Mouse (Mus musculus) gastrocnemius, postnatal 36 days (tissue): ENCODE results near the gene Fam198b. TPM values are rescaled to one million over a fixed set of nuclear protein-coding genes. Genes with fewer than 3 reads are reported as not detected.

Source experiments
- DNase-seq, 2 experiments: peaks; one replicate each; pipeline ENCODE4 v3.0.0; 2022
- intact Hi-C: fragments of 180-260 bp; cut with DNase I; formaldehyde crosslinking; loops from one replicate; pipeline ENCODE4 v1.15.1; 2025
- long read RNA-seq, 2 experiments: library from polyadenylated mRNA; stranded (forward); transcript quantifications; one replicate each; pipeline ENCODE4 v2.0.0; 2021
- total RNA-seq, 2 experiments: library from RNA; stranded (reverse); gene quantifications; 2 replicates each; pipeline ENCODE4 v1.2.3; 2021

Fam198b gene
- total RNA-seq: 1 to 10 TPM; 7.6 to 8.4 TPM
- long read RNA-seq, experiment 1, full-length matches to known transcripts: 3 of 3 reads
- long read RNA-seq, experiment 1, partial matches to known transcripts: 0 of 3 reads
- long read RNA-seq, experiment 1, other reads (novel, unspliced or antisense): 0 of 3 reads
- long read RNA-seq, experiment 2, full-length matches to known transcripts: 1 of 2 reads
- long read RNA-seq, experiment 2, partial matches to known transcripts: 0 of 2 reads
- long read RNA-seq, experiment 2, other reads (novel, unspliced or antisense): 1 of 2 reads

DNA sequence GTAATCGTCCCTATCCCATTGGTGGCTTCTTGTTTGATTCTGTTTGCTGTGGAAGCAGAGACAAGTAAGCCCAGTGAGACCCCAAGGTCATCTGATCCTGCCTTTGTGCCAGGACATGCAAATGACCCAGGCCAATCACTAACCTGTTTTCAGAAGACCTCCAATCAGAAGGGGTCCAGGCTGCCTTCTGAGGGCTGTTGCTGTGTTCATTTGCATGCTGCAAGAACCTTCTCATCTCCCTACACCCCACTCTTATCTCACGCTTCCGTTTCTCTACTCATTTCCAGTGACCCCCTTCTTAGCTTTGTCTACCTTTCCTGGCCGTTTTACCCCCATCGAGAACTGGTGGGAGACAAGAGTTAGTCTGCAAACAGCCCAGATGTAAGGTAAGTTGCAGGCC is at the start of gene Fam198b:
Gene Fam198b (plus strand): TSS at position 229 of the 400 bp plus-strand sequence.
- intact Hi-C loops: loop anchor here (1.0 kb wide), 1 partner anchor 174 kb away; no protein-coding TSS in a partner anchor
- no peak for DNase-seq

DNA sequence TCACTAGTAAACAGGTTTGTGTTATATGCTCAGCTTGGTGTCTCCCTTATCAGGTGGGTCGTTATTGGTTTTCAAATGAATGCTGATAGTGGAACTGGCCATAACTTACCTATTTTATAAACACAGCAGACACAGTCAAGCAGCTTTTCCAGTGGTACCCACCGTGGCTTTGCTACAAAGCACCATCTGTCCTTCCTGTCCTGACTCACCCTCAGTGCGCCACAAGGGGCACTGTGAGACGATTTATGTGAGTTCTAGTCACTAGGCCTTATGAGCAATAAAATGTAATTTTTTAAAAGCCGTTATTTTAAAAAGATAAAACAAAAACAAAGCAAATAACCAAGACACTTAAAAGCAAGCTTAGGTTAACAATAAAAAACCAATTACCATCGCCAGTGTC is 45.6 kb upstream of the Fam198b start:
- no peak for DNase-seq
- intact Hi-C loops: no loop called here

DNA sequence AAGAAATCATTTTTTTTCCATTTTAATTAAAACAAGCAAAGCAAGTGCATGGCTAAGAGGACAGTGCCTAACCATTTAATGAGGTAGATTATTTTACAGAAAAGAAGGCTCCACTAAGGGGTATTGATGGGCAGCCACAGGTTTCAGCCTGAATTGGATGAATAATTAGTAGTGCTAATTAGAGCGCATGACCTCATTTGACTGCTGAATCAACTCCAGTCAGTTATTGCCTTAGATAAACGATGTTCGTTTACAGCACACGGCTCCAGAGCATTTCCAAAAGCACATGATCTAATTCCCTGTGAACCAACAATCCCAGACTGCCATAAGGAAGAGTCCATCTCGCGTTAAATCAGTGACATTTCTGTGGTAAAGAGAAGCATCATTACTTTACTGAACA is 42.9 kb upstream of the Fam198b start:
- intact Hi-C loops: no loop called here
- no peak for DNase-seq

DNA sequence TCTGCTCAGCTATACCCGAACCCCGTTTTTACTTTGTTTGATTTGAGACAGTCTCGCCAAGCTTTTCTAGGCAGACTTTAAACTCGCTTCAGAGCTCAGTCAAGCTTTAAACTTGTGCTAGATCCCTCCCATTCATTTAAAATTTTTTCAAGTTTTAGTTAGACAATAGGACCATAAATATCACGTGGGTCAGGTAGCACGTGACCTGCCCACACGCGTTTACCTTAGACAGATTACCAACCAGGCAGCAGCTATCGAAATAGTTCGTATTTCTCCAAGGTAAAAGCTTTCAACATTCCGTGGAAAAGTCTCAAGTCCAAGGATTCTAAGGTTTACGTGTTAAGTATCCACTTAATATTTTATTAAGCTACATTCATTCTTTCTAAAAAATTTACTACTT is 42.2 kb upstream of the Fam198b start:
- DNase-seq: no peak

DNA sequence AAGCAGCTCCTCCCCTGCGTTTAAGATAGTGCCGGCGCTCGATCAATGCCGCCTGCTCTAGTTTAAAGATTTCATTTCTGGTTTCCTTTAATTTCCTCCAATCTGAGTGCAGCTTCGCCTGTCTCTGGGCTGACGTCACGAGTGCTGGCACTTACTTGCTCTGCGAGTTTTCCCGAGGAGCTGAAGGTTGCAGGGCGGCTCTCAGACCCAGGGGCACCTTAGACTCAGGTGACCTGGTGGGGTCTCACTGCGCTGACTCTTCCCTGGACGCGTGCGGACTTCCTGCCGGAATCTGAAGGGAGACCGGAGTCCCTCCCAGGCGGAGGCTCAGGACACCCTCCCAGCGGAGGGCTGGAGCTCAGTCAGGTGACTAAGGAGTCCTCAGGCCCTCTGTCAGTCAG is 41.7 kb upstream of the Fam198b start:
- intact Hi-C loops: no loop called here

More for the DNA sequence above, 42.2 kb upstream of the Fam198b start:
- intact Hi-C loops: no loop called here

DNA sequence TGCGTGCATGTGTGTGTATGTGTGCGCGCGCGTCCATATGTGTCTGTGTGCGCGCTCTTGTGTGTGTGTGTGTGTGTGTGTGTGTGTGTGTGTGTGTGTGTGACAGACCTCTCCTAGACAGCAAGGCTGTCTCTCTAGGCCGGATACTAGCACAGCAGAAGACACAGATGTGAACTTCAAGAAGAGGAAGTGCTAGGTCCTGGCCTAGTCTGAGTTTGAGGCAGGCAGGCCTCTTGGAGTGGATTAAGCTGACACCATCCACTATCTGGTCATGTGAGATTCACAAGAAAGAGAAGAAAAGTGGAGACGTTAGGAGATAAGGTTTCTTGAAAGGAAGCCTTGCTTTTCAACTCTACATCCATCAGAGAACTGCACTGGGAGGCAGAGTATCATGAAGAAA is 40.3 kb upstream of the Fam198b start:
- intact Hi-C loops: no loop called here
- no peak for DNase-seq

More for the DNA sequence above, 41.7 kb upstream of the Fam198b start:
- DNase-seq: peak; percentile 27 to 62

DNA sequence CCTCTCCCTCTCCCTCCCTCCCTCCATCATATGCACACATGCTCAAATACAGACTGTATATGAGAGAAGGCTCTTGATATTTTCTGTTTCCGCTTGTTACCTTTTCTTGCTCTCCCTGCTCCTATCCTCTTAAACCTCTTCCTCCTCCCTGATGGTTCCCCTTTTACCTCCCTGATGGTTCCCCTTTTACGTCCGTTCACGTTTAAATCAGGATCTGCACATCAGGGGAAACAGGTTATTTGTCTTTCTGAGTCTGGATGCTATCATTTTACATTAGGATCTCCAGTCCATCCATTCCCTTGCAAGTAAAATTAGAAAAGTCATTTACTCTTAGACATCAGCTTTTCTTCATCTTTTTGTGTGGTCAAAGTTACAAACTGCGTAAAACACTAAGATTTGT is 37.7 kb upstream of the Fam198b start:
- no peak for DNase-seq
- intact Hi-C loops: no loop called here

DNA sequence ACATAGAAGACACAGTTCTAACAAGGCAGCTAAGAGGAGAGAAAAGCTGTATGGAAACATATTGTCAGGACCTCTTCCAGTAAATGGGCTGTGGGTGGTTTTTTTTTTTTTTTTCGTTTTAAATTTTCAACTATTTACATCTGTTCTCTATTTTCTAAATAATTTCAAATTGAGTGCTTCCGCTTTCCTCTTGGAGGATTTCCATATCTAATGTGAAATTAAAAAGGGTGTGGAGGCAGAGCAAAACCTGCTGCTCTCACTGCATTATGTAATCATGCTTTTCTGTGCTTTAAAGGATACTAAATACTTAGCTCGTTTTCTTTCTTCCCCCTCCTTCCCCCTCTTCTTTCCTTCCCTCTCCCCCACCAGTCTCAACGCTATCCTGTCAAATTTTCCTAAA is 35.5 kb upstream of the Fam198b start:
- DNase-seq: no peak
- intact Hi-C loops: no loop called here

DNA sequence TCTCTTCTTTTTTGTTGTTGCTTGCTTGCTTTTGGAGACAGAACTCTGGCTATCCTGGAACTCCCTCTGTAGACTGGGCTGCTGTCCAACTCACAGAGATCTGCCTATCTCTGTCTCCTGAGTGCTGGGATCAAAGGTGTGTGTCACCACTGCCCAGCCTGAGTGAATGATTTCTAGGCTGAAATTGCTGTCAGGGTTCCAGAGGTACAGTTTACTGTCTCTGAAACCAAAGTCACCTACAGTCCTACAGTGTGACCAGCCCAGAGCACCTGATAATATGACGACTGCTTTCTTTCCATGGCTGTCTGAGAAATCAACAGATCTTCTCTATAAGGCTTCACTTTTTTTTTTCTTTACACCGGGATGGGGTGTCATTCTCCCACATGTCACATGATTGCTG is 34.7 kb upstream of the Fam198b start:
- DNase-seq: no peak
- intact Hi-C loops: no loop called here

DNA sequence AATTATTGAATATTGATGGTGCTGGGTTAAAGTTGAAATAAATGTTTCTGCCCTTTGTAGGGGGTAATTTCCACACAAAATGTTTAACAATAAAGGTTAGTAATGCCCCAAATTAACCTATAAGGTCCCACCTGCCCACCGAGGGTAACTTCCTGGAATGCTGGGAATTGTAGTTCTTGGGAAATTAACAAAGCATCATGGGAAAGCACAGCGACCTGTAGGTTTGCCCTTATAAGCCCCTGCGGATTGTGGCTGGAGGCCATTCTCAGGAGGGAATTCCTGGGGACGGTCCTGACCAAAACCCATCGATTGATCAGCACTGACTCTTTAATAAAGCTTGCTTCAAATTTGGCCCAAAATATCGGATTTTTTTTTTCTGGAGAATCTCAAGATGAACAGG is 33.7 kb upstream of the Fam198b start:
- intact Hi-C loops: no loop called here
- DNase-seq: no peak

DNA sequence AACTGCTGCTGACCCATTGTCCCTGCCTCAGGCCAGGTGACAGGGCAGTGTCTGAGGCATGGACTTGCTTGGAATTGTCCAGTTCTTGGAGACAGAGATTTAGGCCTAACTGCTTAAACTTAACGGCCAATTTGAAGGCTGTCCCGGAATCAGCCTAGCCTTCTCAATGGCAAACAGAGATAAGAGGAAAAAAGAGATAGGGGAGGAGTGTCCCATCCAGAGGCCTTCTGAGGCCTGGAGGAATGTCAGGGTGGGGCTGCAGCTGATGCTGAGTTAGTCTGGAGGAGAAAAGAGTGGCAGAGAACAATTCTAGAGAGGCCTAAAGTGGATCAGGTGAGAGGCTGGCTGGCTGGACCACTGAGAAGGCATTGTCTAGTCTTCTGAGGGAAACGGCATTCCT is 32.2 kb upstream of the Fam198b start:
- intact Hi-C loops: no loop called here
- DNase-seq: no peak

DNA sequence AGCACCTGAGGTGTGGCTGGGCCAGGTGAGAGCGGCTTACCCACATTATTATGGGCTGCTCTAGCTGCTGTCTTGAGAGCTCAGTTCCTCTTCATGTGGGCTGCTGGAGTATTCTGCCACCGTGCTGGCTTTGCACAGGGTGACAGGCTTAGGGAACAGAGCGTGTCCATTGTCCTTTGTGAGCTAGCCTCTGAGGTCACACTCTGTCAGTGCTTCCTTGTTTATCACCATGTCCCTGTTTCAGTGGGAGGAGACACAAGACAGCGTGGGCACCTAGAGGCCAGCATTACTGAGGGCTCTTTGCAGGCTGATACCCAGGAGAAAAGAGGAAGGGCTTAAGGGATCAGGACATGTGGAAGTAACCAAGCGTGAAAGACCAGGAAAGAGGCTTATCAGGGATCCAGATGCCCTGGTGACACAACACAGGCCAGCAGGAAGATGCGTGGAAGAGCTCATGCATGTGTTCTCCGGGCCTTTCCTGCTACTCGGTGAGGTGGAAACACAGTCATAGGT is 31.6 kb upstream of the Fam198b start, which contains the start of gene Tmem144:
Gene Tmem144 (minus strand): TSS at position 120 of the 513 bp plus-strand sequence.
- no peak for DNase-seq
- intact Hi-C loops: no loop called here

DNA sequence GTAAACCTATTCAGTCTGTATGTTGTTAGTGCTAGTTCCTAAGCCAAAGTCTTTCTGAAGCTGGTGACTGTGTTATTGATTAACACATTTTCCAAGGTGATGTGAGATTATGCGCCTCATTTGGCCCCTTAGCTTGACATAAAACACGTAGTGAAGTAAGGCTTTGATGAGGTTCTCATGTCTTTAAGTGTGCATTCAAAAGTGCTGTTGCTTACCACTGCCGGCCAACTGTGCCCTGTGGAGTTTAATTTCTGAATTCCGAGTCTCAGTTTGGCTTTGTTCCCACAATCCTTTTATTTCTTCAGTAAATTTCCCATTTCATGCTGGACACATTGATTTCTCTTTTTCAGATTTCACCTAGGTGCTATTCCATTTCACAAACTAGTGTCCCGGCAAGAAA is 26.6 kb upstream of the Fam198b start:
- intact Hi-C loops: no loop called here
- DNase-seq: no peak

DNA sequence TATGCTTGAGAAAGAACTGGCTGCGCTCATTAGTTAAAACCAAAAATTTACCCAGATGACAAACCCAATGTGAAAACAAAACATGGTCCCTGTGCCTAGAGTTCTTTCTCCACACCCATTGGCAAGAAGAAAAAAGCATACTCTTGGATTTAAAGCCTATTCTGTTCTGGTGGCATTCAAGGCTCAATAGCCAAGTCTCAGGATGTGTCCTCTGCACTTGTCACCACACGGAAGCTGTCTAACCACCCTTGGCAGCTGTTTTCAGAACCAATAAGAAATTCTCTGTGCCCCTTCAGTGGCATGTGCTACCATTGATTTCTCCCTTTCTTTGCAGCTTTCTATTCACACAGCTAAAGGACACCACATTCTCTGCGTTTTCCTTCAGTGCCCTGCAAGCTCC is 26.1 kb upstream of the Fam198b start:
- intact Hi-C loops: no loop called here
- no peak for DNase-seq

DNA sequence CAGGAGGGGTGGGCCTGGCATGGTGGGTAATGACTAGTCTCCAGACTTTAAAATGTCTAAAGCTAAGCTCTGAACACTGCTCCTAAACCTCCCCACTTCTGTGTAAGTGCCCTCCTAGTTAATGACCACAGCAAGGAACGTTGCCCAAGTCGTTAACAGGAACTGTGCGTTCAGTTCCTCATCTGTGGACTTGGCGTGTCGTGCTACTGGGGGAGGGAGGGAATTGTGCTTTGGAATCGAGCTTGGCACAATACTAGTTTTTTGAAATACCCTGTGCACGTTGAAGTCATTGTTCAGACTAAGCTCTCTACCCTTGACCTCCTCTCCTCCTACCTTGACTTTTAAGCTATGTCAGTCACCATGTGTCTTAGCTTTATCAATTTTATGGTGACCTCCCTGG is 19.5 kb upstream of the Fam198b start:
- DNase-seq: no peak
- intact Hi-C loops: no loop called here

DNA sequence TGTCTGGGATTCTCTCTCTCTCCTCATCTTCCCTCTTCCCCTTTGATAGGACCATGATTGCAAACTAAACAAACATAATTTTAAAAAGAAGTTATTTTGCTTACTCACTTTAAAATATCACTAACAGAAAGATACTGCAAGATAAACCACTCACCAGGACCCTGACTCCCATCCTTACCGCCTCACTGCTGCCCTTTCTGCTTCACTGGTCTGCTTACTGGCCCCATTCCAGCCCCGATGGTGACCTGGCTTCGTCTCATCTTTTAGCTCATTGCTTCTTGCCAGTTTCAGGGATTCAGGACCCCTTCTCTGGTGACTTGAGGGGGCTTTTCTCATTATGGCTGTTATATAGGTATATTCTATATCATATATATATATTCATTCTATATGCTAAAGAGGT is 18.2 kb upstream of the Fam198b start:
- intact Hi-C loops: no loop called here

DNA sequence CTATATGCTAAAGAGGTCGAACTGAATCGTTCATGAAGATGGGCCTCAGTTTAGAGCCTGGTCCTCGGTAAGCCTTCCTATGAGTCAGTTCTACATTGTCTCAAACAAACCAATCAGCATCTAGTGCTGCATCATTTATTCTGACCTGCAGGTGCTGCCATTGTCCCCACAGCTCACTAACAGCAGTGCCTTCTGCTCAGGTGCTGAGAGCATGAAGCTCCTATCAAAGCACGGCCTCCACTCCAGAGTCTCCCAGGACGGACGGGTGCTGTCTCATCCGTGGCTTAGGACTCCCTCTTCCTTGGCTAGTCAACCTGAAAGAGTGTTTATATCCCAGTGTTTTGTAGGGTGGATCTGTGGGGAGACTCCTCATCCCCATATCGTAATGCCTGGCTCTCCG is 17.8 kb upstream of the Fam198b start:
- intact Hi-C loops: no loop called here
- no peak for DNase-seq

More for the DNA sequence above, 18.2 kb upstream of the Fam198b start:
- DNase-seq: no peak

DNA sequence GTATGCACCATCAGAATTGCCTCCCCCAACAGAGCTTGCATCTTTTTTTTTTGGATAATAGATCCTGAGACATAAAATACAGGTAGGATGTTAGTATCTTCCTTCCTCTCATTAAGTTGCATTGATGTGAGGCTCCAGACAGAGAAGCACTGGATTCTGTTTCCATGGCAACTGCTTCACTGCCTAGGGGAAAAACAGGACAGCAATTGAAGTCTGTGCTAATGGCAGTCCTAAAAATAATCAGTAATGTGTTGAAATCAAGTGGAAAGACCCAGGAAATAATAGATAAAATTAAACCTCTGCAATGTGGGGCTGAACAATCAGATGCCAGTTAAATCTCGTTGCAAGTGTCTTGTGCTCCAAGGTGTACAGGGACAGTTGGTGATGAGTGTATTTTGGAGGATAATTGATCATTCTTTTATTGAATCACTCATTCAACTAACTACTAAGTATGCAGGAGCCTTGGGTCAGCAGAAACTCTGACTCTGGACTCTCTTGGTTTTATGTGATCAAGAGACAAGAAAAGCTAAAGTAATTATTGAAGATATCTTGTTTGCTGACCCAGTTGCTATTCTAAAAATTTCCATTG is 17.1 kb upstream of the Fam198b start:
- no peak for DNase-seq
- intact Hi-C loops: no loop called here

DNA sequence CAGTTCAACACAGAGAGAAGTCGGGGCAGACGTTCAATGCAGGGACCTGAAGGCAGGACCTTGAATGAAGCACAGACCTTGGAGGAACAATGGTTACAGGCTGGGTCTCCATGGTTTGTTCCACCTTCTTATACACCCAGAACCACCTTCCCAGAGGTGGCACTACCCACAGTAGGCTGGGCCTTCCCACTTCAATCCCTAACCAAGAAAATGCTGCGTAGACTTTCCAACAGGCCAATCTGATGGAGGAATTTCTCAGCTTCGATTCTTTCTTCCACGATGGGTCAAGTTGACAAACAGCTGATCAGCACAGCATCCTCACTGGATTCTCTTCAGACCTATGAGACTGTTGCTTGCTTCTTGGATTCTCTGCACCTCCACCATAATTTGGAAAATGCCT is 8.9 kb upstream of the Fam198b start:
- intact Hi-C loops: no loop called here
- DNase-seq: no peak

DNA sequence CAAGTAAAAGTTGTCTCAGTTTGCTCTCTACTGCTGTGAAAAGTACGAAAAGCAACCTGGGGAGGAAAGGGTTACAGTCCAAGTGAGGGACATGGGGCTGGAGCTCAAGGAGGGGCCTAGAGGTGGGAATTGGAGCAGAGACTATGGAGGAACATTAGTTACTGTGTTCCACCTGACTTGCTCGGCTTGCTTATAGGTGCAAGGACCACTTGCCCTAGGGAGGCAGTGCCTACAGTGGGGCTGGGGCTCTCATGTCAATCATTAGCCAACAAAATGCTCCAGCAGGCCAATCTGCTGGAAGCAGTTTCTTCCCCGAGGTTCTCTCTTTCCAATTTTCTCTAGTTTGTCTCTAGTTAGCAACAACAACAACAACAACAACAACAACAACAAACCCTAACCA is 6.0 kb upstream of the Fam198b start:
- intact Hi-C loops: no loop called here
- DNase-seq: no peak

DNA sequence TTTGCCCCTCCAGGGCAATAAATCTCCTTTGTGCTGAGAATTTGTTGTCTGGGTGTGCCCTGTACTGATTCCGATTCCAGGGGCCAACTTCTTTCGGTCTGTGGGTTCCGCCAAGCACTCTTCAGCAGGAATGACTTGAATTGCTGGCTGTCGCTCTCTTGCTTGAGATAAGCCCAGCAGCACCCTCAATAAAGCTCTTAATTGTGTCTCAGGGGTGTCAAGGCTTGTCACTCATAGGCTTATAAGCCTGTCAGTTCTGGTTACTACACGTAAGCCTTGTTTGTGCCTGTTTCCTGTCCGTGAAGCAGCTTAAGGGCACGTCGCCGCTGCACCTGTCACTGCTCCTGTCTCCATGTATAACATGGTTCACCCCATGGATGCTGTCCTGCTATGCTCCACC is 5.1 kb upstream of the Fam198b start:
- intact Hi-C loops: no loop called here
- DNase-seq: no peak

DNA sequence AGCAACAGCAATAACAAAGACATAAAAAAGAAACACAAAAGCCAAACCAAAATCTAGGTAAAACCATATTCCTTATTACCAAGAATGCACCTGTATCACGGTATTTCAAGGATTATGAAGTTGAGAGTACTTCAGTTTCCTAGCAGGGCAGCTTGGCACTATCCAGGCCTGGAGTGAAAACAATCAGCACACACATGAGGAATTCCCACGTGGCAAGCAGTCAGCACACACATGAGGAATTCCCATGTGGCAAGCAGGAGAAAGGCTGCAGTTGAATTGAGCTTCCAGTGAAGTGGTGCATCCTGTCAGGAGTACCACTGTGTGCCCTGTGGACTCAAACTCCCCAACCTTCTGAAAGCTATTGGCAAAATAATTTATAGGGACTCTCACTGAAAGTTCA is 2.7 kb upstream of the Fam198b start:
- no peak for DNase-seq
- intact Hi-C loops: no loop called here
